Mouse (Mus musculus): ENCODE measurements around the gene Zcchc2.

DNA sequence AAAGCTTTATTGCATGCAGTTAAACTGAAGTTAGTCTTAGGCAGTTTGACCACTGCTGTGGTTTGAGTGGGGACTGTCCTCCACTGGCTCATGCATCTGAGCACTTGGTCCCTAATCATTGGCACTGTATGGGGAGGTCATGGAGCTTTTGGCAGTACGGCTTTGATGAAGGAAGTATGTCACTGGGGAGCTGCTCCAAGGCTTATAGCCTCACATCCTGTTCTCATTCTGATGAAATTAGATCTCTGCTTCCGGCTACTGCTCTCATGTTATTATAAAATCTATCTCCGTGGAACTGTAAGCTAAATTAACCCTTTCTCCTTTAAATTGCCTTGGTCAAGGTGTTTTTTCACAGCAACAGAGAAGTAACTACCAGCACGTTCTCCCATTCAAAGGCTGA, 25.7 kb upstream of the Zcchc2 start:
- TF ChIP-seq CTCF (IDR thresholded peaks at IDR 0.05; ENCODE audit: low read depth, low read length) = no peak
- TF ChIP-seq POLR2A (IDR thresholded peaks at IDR 0.05; ENCODE audit: insufficient read depth, low read length) = no peak
- TF ChIP-seq EP300 (IDR thresholded peaks at IDR 0.05; ENCODE audit: insufficient read depth, low read depth, low read length) = no peak
